Mouse (Mus musculus) hindbrain, embryonic 13.5 days (tissue): ENCODE measurements around the gene Cplx3. TPM values are rescaled to one million over a fixed set of nuclear protein-coding genes. Genes with fewer than 3 reads are reported as not detected.

ENCODE experiments used
- polyA plus RNA-seq: library from polyadenylated mRNA; unstranded; fragments of >200 nt; fragmentation: Nextera tagmentation; extraction: Ambion mirVana; gene quantifications from 2 replicates; pipeline ENCODE4 v1.2.1, GENCODE M21; 2015

Gene Cplx3
- polyA plus RNA-seq, 1 experiment from 2014 or later = 0.21 TPM

Other genes with a start within 250 kb of the Cplx3 start
- 25.6 and 26.0 TPM in 2 replicates for gene Ppcdc, start 166.2 kb downstream of the Cplx3 start, polyA plus RNA-seq
- gene Scamp5, start 138.2 kb downstream of the Cplx3 start, polyA plus RNA-seq = 86.3 and 94.6 TPM in 2 replicates
- gene Rpp25, start 102.3 kb downstream of the Cplx3 start, polyA plus RNA-seq = 15.6 and 16.2 TPM in 2 replicates
- 875 and 879 TPM in 2 replicates for gene Cox5a, start 85.0 kb downstream of the Cplx3 start, polyA plus RNA-seq
- gene Fam219b, start 68.8 kb downstream of the Cplx3 start, polyA plus RNA-seq = 21.6 and 22.4 TPM in 2 replicates
- 67.9 and 75.2 TPM in 2 replicates for gene Mpi, start 53.5 kb downstream of the Cplx3 start, polyA plus RNA-seq
- 56.9 and 58.8 TPM in 2 replicates for gene Scamp2, start 45.3 kb downstream of the Cplx3 start, polyA plus RNA-seq
- 28.6 and 30.5 TPM in 2 replicates for gene Ulk3, start 16.8 kb downstream of the Cplx3 start, polyA plus RNA-seq
- not detected in 2 replicates for gene Lman1l, start 14.5 kb upstream of the Cplx3 start, polyA plus RNA-seq
- gene Csk, start 47.4 kb upstream of the Cplx3 start, polyA plus RNA-seq = 43.6 and 45.0 TPM in 2 replicates
- not detected in 2 replicates for gene Cyp1a2, start 77.4 kb upstream of the Cplx3 start, polyA plus RNA-seq
- 0.09 and 0.12 TPM in 2 replicates for gene Cyp1a1, start 81.6 kb upstream of the Cplx3 start, polyA plus RNA-seq
- gene Edc3, start 102.3 kb upstream of the Cplx3 start, polyA plus RNA-seq = 33.8 and 35.4 TPM in 2 replicates
- gene Clk3, start 159.6 kb upstream of the Cplx3 start, polyA plus RNA-seq = 71.2 and 72.4 TPM in 2 replicates
- 10.9 and 12.8 TPM in 2 replicates for gene Arid3b, start 230.5 kb upstream of the Cplx3 start, polyA plus RNA-seq